Mouse (Mus musculus) hindbrain, embryonic 14.5 days (tissue): ENCODE measurements around the gene Akr1c6. TPM values are rescaled to one million over a fixed set of nuclear protein-coding genes. Genes with fewer than 3 reads are reported as not detected.
"Not testable (repeated sequence)": the region's sequence is repeated elsewhere in the genome, so short reads cannot be mapped to it uniquely, and the experiment has no call there.

ENCODE experiments used
- ATAC-seq: fragments of 200-750 bp; cut with Nextera tagmentation; 2 replicates; pipeline ENCODE4 v1.8.0; 2017; ENCODE audit warnings: moderate number of reproducible peaks, mild to moderate bottlenecking, moderate TSS enrichment, moderate library complexity; ENCODE audit not compliant: low FRiP score
- DNase-seq: peaks from one replicate; pipeline ENCODE4 v3.0.0-alpha.2; 2015; ENCODE audit warnings: low spot score
- H3K27ac ChIP-seq: fragments of 300-500 bp; sonication (generic); 2 replicates; pipeline ENCODE4 v1.5.1; 2014; ENCODE audit warnings: mild to moderate bottlenecking, moderate library complexity
- H3K27me3 ChIP-seq: fragments of 300-500 bp; sonication (generic); 2 replicates; pipeline ENCODE4 v1.6.1; 2014; ENCODE audit warnings: mild to moderate bottlenecking, low read length, mixed read lengths; ENCODE audit not compliant: control insufficient read depth, insufficient read depth
- H3K36me3 ChIP-seq: fragments of 300-500 bp; sonication (generic); replicated peaks from 2 replicates; pipeline ENCODE4 v1.6.1; 2014; ENCODE audit not compliant: control insufficient read depth, insufficient read depth
- H3K4me1 ChIP-seq: fragments of 300-500 bp; sonication (generic); replicated peaks from 2 replicates; pipeline ENCODE4 v1.6.1; 2014; ENCODE audit warnings: antibody characterized with exemption, low read length, mixed read lengths; ENCODE audit not compliant: control insufficient read depth, insufficient read depth
- H3K4me2 ChIP-seq: fragments of 300-500 bp; sonication (generic); replicated peaks from 2 replicates; pipeline ENCODE4 v1.6.1; 2014; ENCODE audit warnings: mild to moderate bottlenecking, moderate library complexity
- H3K4me3 ChIP-seq: fragments of 300-500 bp; sonication (generic); replicated peaks from 2 replicates; pipeline ENCODE4 v1.5.1; 2014; ENCODE audit warnings: mild to moderate bottlenecking, low read length
- H3K9ac ChIP-seq: fragments of 300-500 bp; sonication (generic); 2 replicates; pipeline ENCODE4 v1.6.1; 2014
- H3K9me3 ChIP-seq: fragments of 300-500 bp; sonication (generic); 2 replicates; pipeline ENCODE4 v1.6.1; 2016; ENCODE audit warnings: low read length; ENCODE audit not compliant: control insufficient read depth
- WGBS: fragments of 180-500 bp; shearing (Covaris S2); extraction: QIAGEN DNeasy Blood & Tissue Kit; methylation state at CpG from one replicate; pipeline ENCODE4 v1.1.7; 2014; 5-methylcytosine and 5-hydroxymethylcytosine counted together
- polyA plus RNA-seq: library from polyadenylated mRNA; unstranded; fragments of >200 nt; fragmentation: Nextera tagmentation; extraction: Ambion mirVana; gene quantifications from 2 replicates; pipeline ENCODE4 v1.2.1, GENCODE M21; 2014

Akr1c6 gene
- not detected in 2 replicates for polyA plus RNA-seq

DNA sequence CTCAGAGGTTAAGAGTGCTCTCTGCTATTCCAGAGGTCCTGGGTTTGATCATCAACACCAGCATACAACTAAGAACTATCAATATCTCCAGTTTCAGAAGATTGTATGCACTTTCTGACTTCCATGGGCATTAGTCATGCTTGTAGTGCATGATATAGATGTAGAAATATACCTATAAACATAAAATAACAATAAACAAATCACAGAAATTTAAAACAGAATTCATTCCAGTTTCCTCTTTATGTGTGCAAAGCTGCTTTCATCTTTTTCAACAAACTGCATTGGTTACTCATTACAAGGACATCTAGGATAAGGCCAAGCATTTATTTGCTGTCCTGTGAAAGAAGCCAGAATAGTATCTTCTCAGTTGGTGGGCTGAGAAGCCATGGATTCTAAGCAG, at the start of gene Akr1c6:
TSS of gene Akr1c6 (plus strand) at position 301 of the 400 bp plus-strand sequence.
- Histone ChIP-seq H3K4me1 (no peaks in the 10 kb centered on the region), H3K9ac (no peak within 1 kb of the TSS), H3K9me3 (no peaks in the 10 kb centered on the region), H3K27ac (no peak within 1 kb of the TSS), H3K27me3 (no peaks in the 10 kb centered on the region), H3K4me2 (no peak within 1 kb of the TSS), H3K36me3 (no peaks in the 10 kb centered on the region), H3K4me3 (no peak within 1 kb of the TSS)
- DNase-seq (no peak), ATAC-seq (no peak)

DNA sequence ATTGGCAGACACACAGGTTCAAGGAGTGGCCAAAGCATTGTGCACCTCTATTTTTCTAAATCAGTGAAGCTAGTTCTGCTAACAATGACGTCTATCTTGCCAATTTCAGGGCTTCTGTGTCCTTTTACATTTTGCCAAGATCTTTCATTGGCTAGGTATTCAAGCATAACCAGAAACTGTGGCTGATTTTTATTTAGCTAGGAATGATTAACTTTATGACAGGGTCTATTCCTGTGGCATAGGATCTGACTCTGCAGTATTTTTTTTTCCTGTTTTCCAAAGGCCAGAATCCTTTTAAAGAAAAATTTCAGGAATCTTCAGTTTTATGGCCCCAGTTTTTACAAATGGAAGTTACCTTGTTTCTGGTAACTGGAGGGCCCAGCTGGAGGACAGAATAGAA, 49.2 kb upstream of the Akr1c6 start:
- ATAC-seq = no peak
- H3K27ac ChIP-seq = no peak overlapping the region
- no peak overlapping the region for H3K4me3 ChIP-seq
- 77% methylated on average over 1 of the region's 1 CpGs for WGBS
- no peaks in the 10 kb centered on the region for H3K4me1 ChIP-seq
- DNase-seq = no peak
- no peak overlapping the region for H3K4me2 ChIP-seq
- H3K9ac ChIP-seq = no peak overlapping the region
- no peaks in the 10 kb centered on the region for H3K36me3 ChIP-seq
- H3K27me3 ChIP-seq = no peaks in the 10 kb centered on the region
- no peaks in the 10 kb centered on the region for H3K9me3 ChIP-seq

DNA sequence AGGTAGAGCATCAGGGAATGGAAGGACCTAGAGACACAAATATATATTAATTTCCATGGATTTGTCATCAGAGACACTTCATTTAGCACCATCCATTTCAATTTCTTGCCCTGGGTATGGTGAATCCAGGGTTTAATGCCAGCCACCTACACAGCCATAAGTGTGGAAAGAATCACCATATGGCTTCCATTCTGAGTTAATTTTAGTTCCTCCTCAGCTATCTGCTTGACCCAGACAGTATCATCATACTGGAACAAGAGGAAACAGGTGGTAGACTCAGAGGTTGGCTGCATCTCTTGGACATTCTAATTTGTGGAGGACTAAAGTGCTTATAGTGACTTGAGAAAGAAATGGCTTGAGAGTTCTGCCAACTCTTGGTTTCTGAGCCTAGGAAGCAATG, 48.6 kb upstream of the Akr1c6 start:
- Histone ChIP-seq H3K36me3 (no peaks in the 10 kb centered on the region), H3K4me3 (no peak overlapping the region), H3K9me3 (no peaks in the 10 kb centered on the region), H3K4me1 (no peaks in the 10 kb centered on the region), H3K9ac (no peak overlapping the region), H3K27ac (no peak overlapping the region), H3K27me3 (no peaks in the 10 kb centered on the region), H3K4me2 (no peak overlapping the region)
- no peak for DNase-seq
- ATAC-seq = no peak

- H3K9ac ChIP-seq = no peak overlapping the region
- WGBS = 68% methylated on average over 2 of the region's 2 CpGs
- no peak for DNase-seq
These were observed 45.2 kb upstream of the Akr1c6 start for GRCm38 (mm10) chr13:4388762-4389446.

DNA sequence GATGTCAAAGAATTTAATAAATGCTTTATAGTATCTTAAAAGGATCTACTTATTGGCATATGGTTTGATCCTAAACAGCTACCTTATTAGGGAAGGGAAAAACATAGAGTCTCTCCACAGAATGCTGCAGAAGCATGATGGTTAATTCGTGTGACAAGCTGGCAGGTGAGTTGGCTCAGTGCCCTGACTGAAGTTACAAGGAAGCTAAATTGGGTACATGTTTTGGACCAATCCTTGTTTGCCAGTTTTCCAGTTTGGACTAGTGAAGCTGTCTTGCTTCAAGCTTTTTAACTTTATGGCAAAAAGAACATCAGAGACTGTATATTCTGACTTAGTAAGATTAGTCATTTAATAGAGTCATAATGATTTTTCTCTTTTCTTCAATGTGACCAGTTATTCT, 33.7 kb upstream of the Akr1c6 start:
- DNase-seq, H3K9me3 ChIP-seq, ATAC-seq, H3K36me3 ChIP-seq, H3K4me2 ChIP-seq, H3K27ac ChIP-seq, H3K9ac ChIP-seq, H3K27me3 ChIP-seq, H3K4me3 ChIP-seq, H3K4me1 ChIP-seq: not testable (repeated sequence)
- 75% methylated on average over 1 of the region's 1 CpGs for WGBS

More at GRCm38 (mm10) chr13:4388762-4389446, 45.2 kb upstream of the Akr1c6 start:
- no peaks in the 10 kb centered on the region for H3K27me3 ChIP-seq
- no peaks in the 10 kb centered on the region for H3K4me1 ChIP-seq
- no peak overlapping the region for H3K4me3 ChIP-seq
- H3K4me2 ChIP-seq = no peak overlapping the region
- no peaks in the 10 kb centered on the region for H3K9me3 ChIP-seq
- no peak for ATAC-seq
- H3K36me3 ChIP-seq = no peaks in the 10 kb centered on the region
- no peak overlapping the region for H3K27ac ChIP-seq

- no peak overlapping the region for H3K27ac ChIP-seq
- peaks cover 10% of the 10 kb centered on the region; the same call in 1 of the 2 replicates for H3K9me3 ChIP-seq
- no peak overlapping the region for H3K4me2 ChIP-seq
- no peak overlapping the region for H3K4me3 ChIP-seq
- H3K36me3 ChIP-seq = no peaks in the 10 kb centered on the region
- H3K27me3 ChIP-seq = no peaks in the 10 kb centered on the region
- no peaks in the 10 kb centered on the region for H3K4me1 ChIP-seq
- DNase-seq (no peak), ATAC-seq (no peak)
- H3K9ac ChIP-seq = no peak overlapping the region
- 94% methylated on average over 2 of the region's 2 CpGs for WGBS
These were observed 33.3 kb upstream of the Akr1c6 start for GRCm38 (mm10) chr13:4400831-4401230.

- no peak for ATAC-seq
- no peaks in the 10 kb centered on the region for H3K4me1 ChIP-seq
- no peak overlapping the region for H3K4me3 ChIP-seq
- H3K9ac ChIP-seq = no peak overlapping the region
- H3K9me3 ChIP-seq = peaks cover 10% of the 10 kb centered on the region; the same call in 1 of the 2 replicates
- no peak overlapping the region for H3K4me2 ChIP-seq
- DNase-seq = no peak
- no peaks in the 10 kb centered on the region for H3K36me3 ChIP-seq
- no peaks in the 10 kb centered on the region for H3K27me3 ChIP-seq
- no peak overlapping the region for H3K27ac ChIP-seq
These were observed 31.9 kb upstream of the Akr1c6 start for GRCm38 (mm10) chr13:4402221-4402620.

DNA sequence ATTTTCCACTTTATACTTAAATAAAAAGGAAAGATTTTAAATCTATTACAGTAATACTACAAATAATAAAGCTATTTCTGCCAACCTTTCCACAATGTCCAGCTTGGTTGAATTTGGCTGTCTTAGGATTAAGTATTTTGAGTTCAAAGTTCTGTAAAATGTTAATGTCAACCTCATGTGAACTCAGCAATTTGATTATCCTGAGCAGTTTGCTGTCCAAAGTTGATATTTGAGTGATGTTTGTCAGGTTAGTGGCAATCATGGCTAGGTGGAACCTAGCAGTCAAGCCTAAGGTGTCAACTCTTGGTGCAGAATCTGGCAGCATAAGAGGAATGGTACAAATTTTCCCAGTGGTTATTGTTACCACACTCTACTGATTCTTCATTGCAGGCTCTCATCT, 29.4 kb upstream of the Akr1c6 start:
- no peaks in the 10 kb centered on the region for H3K36me3 ChIP-seq
- no peaks in the 10 kb centered on the region for H3K27me3 ChIP-seq
- ATAC-seq (no peak), DNase-seq (no peak)
- no peak overlapping the region for H3K4me2 ChIP-seq
- no peak overlapping the region for H3K4me3 ChIP-seq
- H3K27ac ChIP-seq = no peak overlapping the region
- H3K4me1 ChIP-seq = no peaks in the 10 kb centered on the region
- H3K9me3 ChIP-seq = peaks cover 6% of the 10 kb centered on the region; the same call in 1 of the 2 replicates
- no peak overlapping the region for H3K9ac ChIP-seq

GRCm38 (mm10) chr13:4406771-4407170, 27.3 kb upstream of the Akr1c6 start:
- Histone ChIP-seq H3K9me3 (peaks cover 6% of the 10 kb centered on the region; the same call in 1 of the 2 replicates), H3K4me3 (no peak overlapping the region)

GRCm38 (mm10) chr13:4428558-4428957, 5.5 kb upstream of the Akr1c6 start:
- H3K4me3 ChIP-seq = no peak overlapping the region
- no peak for DNase-seq
- no peaks in the 10 kb centered on the region for H3K9me3 ChIP-seq
- H3K9ac ChIP-seq = no peak overlapping the region
- ATAC-seq = no peak
- H3K36me3 ChIP-seq = no peaks in the 10 kb centered on the region
- no peak overlapping the region for H3K27ac ChIP-seq
- no peak overlapping the region for H3K4me2 ChIP-seq
- H3K4me1 ChIP-seq = no peaks in the 10 kb centered on the region
- H3K27me3 ChIP-seq = no peaks in the 10 kb centered on the region
- 88% methylated on average over 2 of the region's 2 CpGs for WGBS

More at GRCm38 (mm10) chr13:4406771-4407170, 27.3 kb upstream of the Akr1c6 start:
- no peaks in the 10 kb centered on the region for H3K36me3 ChIP-seq
- no peak overlapping the region for H3K9ac ChIP-seq
- no peaks in the 10 kb centered on the region for H3K27me3 ChIP-seq
- 88% methylated on average over 1 of the region's 1 CpGs for WGBS
- H3K27ac ChIP-seq = no peak overlapping the region
- no peaks in the 10 kb centered on the region for H3K4me1 ChIP-seq
- no peak overlapping the region for H3K4me2 ChIP-seq
- DNase-seq (no peak), ATAC-seq (no peak)
